Comparison of ENCODE assay signal across 8 mouse cellular contexts in the genomic region with DNA sequence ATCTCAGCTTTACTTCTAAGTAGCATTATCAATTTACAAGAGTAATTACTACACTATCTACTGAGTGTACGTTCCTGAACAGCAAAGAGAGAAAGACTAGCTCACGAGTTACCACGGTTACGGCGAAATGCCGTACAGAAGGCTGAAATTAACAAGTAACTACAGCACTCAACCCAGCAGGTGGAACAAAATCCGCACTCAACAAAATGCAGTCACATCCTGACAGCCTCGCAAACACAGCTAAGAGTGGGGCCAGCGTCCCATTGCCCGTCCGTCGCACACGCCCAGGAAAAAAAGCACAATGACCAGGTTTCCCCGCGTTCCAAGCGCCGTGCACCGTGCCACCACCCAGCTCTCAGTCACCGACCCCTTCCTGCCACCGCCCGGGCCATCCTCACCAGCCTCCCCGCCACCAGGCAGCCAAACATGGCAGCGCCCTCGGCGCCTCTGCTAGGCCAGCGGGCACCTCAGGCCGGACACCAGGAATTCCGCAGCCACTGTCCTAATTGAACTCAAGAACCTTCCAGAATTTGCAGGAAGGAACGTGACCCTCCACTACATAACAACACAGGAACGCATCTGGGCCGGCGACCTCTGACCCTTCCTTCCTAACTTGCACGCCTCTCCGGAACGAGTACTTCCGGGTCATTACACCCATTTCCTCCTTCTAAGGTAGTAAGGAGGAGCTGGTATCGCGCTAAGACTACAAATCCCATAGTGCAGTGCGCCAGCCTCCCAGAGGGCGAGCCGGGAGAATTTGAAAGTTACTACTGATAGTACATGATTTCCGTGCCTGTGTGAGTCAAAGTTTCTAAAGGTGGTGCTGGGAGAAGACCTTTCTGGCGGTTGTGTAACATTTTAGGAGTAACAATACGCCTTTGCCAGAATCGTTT. TPM values are rescaled to one million over a fixed set of nuclear protein-coding genes. Genes with fewer than 3 reads are reported as not detected.
DNase-seq lines count a peak whose midpoint lies in the region; ATAC-seq and TF ChIP-seq lines count a peak whose summit lies in the region.

Hikeshi (minus strand) TSS at position 634 of the 893 bp plus-strand sequence.

- H3K79me2 ChIP-seq in C2C12 (ENCODE audit: control insufficient read depth, insufficient read depth) (peaks cover 30% of the 10 kb centered on the region), myocyte (ENCODE audit: control insufficient read depth, insufficient read depth) (peaks cover 28% of the 10 kb centered on the region)
- H3K79me2 ChIP-seq in liver, adult 2 months (ENCODE audit: control insufficient read depth, insufficient read depth, low read length) = peaks cover 5% of the 10 kb centered on the region; the same call in 1 of the 2 replicates

- no peak for TF ChIP-seq POLR2A in brain, embryonic 14.5 days (IDR thresholded peaks at IDR 0.05; ENCODE audit: borderline replicate concordance, extremely low read depth, insufficient read depth, insufficient read length, poor library complexity, severe bottlenecking)
- TF ChIP-seq POLR2A in liver, adult 2 months (IDR thresholded peaks at IDR 0.05; ENCODE audit: extremely low read depth, insufficient read depth, low read length) = no peak
- TF ChIP-seq POLR2A in myocyte (IDR thresholded peaks at IDR 0.05; ENCODE audit: insufficient read length, low read depth) = peak; percentile 37

- no peak for TF ChIP-seq CTCF in C2C12 (IDR thresholded peaks at IDR 0.05; ENCODE audit: control insufficient read depth, insufficient read depth, insufficient read length)
- no peak for TF ChIP-seq CTCF in brain, embryonic 14.5 days (IDR thresholded peaks at IDR 0.05; ENCODE audit: borderline replicate concordance, extremely low read depth, insufficient read depth, insufficient read length)
- no peak for TF ChIP-seq CTCF in liver, adult 2 months (IDR thresholded peaks at IDR 0.05; ENCODE audit: low read depth, low read length)

- peak within 1 kb of the TSS; percentile 74 for H3K4me2 ChIP-seq in heart, embryonic 11.5 days
- H3K4me2 ChIP-seq in kidney, embryonic 16.5 days (replicated peaks; ENCODE audit: low read depth, low read length) = peak within 1 kb of the TSS; percentile 72
- peak within 1 kb of the TSS; percentile 87 for H3K4me2 ChIP-seq in myocyte (ENCODE audit: low read depth)

- H3K27ac ChIP-seq in heart, embryonic 11.5 days (ENCODE audit: low read depth, low read length) = peak within 1 kb of the TSS; percentile 68
- H3K27ac ChIP-seq in kidney, embryonic 16.5 days (ENCODE audit: low read length) = peak within 1 kb of the TSS; percentile 85
- peak within 1 kb of the TSS; percentile 78 for H3K27ac ChIP-seq in liver, adult 2 months (replicated peaks; ENCODE audit: insufficient read depth, low read depth, low read length)

- H3K4me3 ChIP-seq in C2C12 (ENCODE audit: insufficient read depth, poor library complexity, severe bottlenecking) (peak within 1 kb of the TSS; percentile 84), myocyte (peak within 1 kb of the TSS; percentile 90)
- peak within 1 kb of the TSS; percentile 83 for H3K4me3 ChIP-seq in erythroblast, embryonic 14.5 days (replicated peaks)
- peak within 1 kb of the TSS; percentile 76 for H3K4me3 ChIP-seq in heart, embryonic 11.5 days (ENCODE audit: low read depth, low read length)
- H3K4me3 ChIP-seq in kidney, embryonic 16.5 days (ENCODE audit: low read length) = peak within 1 kb of the TSS; percentile 77
- H3K4me3 ChIP-seq in liver, adult 2 months (ENCODE audit: insufficient read depth, low read depth, low read length) = peak within 1 kb of the TSS; percentile 89

- no peaks in the 10 kb centered on the region for H3K36me3 ChIP-seq in C2C12 (ENCODE audit: control insufficient read depth, insufficient read depth)
- no peaks in the 10 kb centered on the region for H3K36me3 ChIP-seq in erythroblast, embryonic 14.5 days (ENCODE audit: control insufficient read depth)
- no peaks in the 10 kb centered on the region for H3K36me3 ChIP-seq in heart, embryonic 11.5 days (ENCODE audit: control insufficient read depth, insufficient read depth, low read length)
- no peaks in the 10 kb centered on the region for H3K36me3 ChIP-seq in kidney, embryonic 16.5 days (ENCODE audit: insufficient read depth, low read length)
- H3K36me3 ChIP-seq in liver, adult 2 months (ENCODE audit: control insufficient read depth, insufficient read depth, low read length) = no peaks in the 10 kb centered on the region
- H3K36me3 ChIP-seq in myocyte (ENCODE audit: control insufficient read depth, insufficient read depth) = no peaks in the 10 kb centered on the region
- H3K36me3 ChIP-seq in splenic B cell, adult 2 months (ENCODE audit: control insufficient read depth, insufficient read depth, low read length, poor library complexity, severe bottlenecking) = no peaks in the 10 kb centered on the region

- peaks cover 22% of the 10 kb centered on the region for H3K4me1 ChIP-seq in erythroblast, embryonic 14.5 days (ENCODE audit: control insufficient read depth)
- H3K4me1 ChIP-seq in heart, embryonic 11.5 days (ENCODE audit: control insufficient read depth, insufficient read depth, low read length) = no peaks in the 10 kb centered on the region; the same call in 1 of the 2 replicates
- peaks cover 16% of the 10 kb centered on the region for H3K4me1 ChIP-seq in kidney, embryonic 16.5 days (ENCODE audit: insufficient read depth, low read length)
- peaks cover 4% of the 10 kb centered on the region; the same call in 1 of the 2 replicates for H3K4me1 ChIP-seq in liver, adult 2 months (ENCODE audit: control insufficient read depth, insufficient read depth, low read length)

- ATAC-seq in heart, embryonic 11.5 days (replicated peaks; ENCODE audit: insufficient number of reproducible peaks, low FRiP score, low TSS enrichment) = peak; percentile 99
- peak; percentile 98 for ATAC-seq in kidney, embryonic 16.5 days (ENCODE audit: low FRiP score, low TSS enrichment)

- H3K27me3 ChIP-seq in C2C12 (ENCODE audit: control insufficient read depth, insufficient read depth, insufficient read length) = no peaks in the 10 kb centered on the region
- no peaks in the 10 kb centered on the region for H3K27me3 ChIP-seq in erythroblast, embryonic 14.5 days (ENCODE audit: control insufficient read depth)
- no peaks in the 10 kb centered on the region for H3K27me3 ChIP-seq in heart, embryonic 11.5 days (ENCODE audit: control insufficient read depth, insufficient read depth, low read length)
- H3K27me3 ChIP-seq in kidney, embryonic 16.5 days (ENCODE audit: insufficient read depth, low read length) = no peaks in the 10 kb centered on the region
- H3K27me3 ChIP-seq in liver, adult 2 months (ENCODE audit: control insufficient read depth, insufficient read depth, low read length) = no peaks in the 10 kb centered on the region
- H3K27me3 ChIP-seq in myocyte (ENCODE audit: control insufficient read depth, insufficient read depth, insufficient read length) = no peaks in the 10 kb centered on the region
- H3K27me3 ChIP-seq in splenic B cell, adult 2 months (ENCODE audit: control insufficient read depth, insufficient read depth, low read length, poor library complexity, severe bottlenecking) = no peaks in the 10 kb centered on the region

- under 1% methylated on average over 45 of the region's 45 CpGs for WGBS in heart, embryonic 11.5 days (ENCODE audit: insufficient replicate concordance)
- under 1% methylated on average over 45 of the region's 45 CpGs for whole genome bisulfite sequencing in kidney, embryonic 16.5 days
- WGBS in liver, adult 2 months = under 1% methylated on average over 45 of the region's 45 CpGs

- H3ac ChIP-seq in C2C12 (ENCODE audit: control insufficient read depth, insufficient read length, low read depth) = peak within 1 kb of the TSS; percentile 53
- peak within 1 kb of the TSS; percentile 66 for H3ac ChIP-seq in myocyte (ENCODE audit: control insufficient read depth, insufficient read length)

- H3K79me3 ChIP-seq in C2C12 (ENCODE audit: low read depth) = peaks cover 25% of the 10 kb centered on the region

- peak; percentile 99 for DNase-seq in brain, embryonic 14.5 days (ENCODE audit: low read depth)
- DNase-seq in liver, adult 2 months (ENCODE audit: extremely low read depth, low read depth, low spot score) = peak; percentile 99
- peak; percentile 99 for DNase-seq in splenic B cell, adult 2 months (ENCODE audit: low read depth, low spot score)

- H3K9ac ChIP-seq in heart, embryonic 11.5 days (ENCODE audit: low read depth, low read length) = peak within 1 kb of the TSS; percentile 86
- H3K9ac ChIP-seq in kidney, embryonic 16.5 days (replicated peaks; ENCODE audit: low read length) = peak within 1 kb of the TSS; percentile 79
- peak within 1 kb of the TSS; percentile 83 for H3K9ac ChIP-seq in liver, adult 2 months (ENCODE audit: low read depth, low read length)

- H3K9me3 ChIP-seq in erythroblast, embryonic 14.5 days (ENCODE audit: control insufficient read depth, low read length) = no peaks in the 10 kb centered on the region
- H3K9me3 ChIP-seq in heart, embryonic 11.5 days (replicated peaks; ENCODE audit: control insufficient read depth, low read length) = no peaks in the 10 kb centered on the region
- no peaks in the 10 kb centered on the region for H3K9me3 ChIP-seq in kidney, embryonic 16.5 days (ENCODE audit: low read length)

TF ChIP-seq in C2C12, 6 proteins besides CTCF, POLR2A, EP300 and RAD21 (continues in another document):
- TF ChIP-seq MAX (IDR thresholded peaks at IDR 0.05) (no peak), CEBPB (IDR thresholded peaks at IDR 0.05; ENCODE audit: low read depth) (peak; percentile 49), MYOG (IDR thresholded peaks at IDR 0.05; ENCODE audit: control insufficient read depth, extremely low read depth, insufficient read length) (no peak), USF1 (IDR thresholded peaks at IDR 0.05; ENCODE audit: low read depth) (no peak), FOSL1 (IDR thresholded peaks at IDR 0.05; ENCODE audit: insufficient read depth, low read length, poor library complexity, severe bottlenecking) (no peak)

TF ChIP-seq in myocyte, 11 proteins besides CTCF, POLR2A, EP300 and RAD21 (continues in another document):
- TF ChIP-seq USF1 (IDR thresholded peaks at IDR 0.05; ENCODE audit: low read depth) (no peak), MYOD1 (IDR thresholded peaks at IDR 0.05; ENCODE audit: control insufficient read depth in 1 of 3, insufficient read length in 2 of 3, low read depth in 2 of 3) (peak in 1 of 3 experiments; percentile 5), MYOG (IDR thresholded peaks at IDR 0.05; ENCODE audit: control insufficient read depth in 1 of 3, insufficient read depth in 1 of 3, insufficient read length in 2 of 3, low read depth in 2 of 3) (peak in 1 of 3 experiments; percentile 23), CEBPB (IDR thresholded peaks at IDR 0.05; ENCODE audit: insufficient read depth, poor library complexity, severe bottlenecking) (0 out of 2 replicates have a peak, but pooled peaks have one; percentile 3)

RNA-seq across cellular contexts. Expression of gene Hikeshi, which starts in this region (rescaled TPM):
- polyA plus RNA-seq in C2C12 (2012; fragmentation: generic; extraction: Trizol) (51.0 TPM), myocyte (2012; fragmentation: generic; extraction: Trizol) (59.5 TPM)
- 81.1 and 91.4 TPM in 2 replicates for polyA plus RNA-seq in brain, embryonic 14.5 days (2012; rRNA removed)
- polyA plus RNA-seq in erythroblast, embryonic 14.5 days (2012) = 1.1 and 2.1 TPM in 2 replicates
- 116 and 122 TPM in 2 replicates for polyA plus RNA-seq in heart, embryonic 11.5 days (2014; fragmentation: Nextera tagmentation; extraction: Ambion mirVana)
- polyA plus RNA-seq in kidney, embryonic 16.5 days (2015; fragmentation: Nextera tagmentation; extraction: Ambion mirVana) = 131 and 138 TPM in 2 replicates
- total RNA-seq in liver, adult 2 months (2014; rRNA removed) = 53.6 and 55.2 TPM in 2 replicates
- 44.1 and 45.0 TPM in 2 replicates for polyA plus RNA-seq in liver, adult 2 months (2012; rRNA removed)

Comparison
In these comparisons a context has a peak if more than half of its experiments do, and no peak if none do; other contexts are left out.
1. Peak in every context shown above with its lines: DNase-seq, ATAC-seq, H3K4me3 ChIP-seq and H3K27ac ChIP-seq.
2. RNA of gene Hikeshi (polyA plus RNA-seq): 131 to 138 TPM in kidney, embryonic 16.5 days, 116 to 122 TPM in heart, embryonic 11.5 days, 81.1 to 91.4 TPM in brain, embryonic 14.5 days, 59.5 TPM in myocyte (single experiment), 51.0 TPM in C2C12 (single experiment) and 44.1 to 45.0 TPM in liver, adult 2 months; 1.1 to 2.1 TPM in erythroblast, embryonic 14.5 days; every median in the first group is over 10 times any median in the second.